Mouse (Mus musculus) small intestine, adult 2 months (tissue): ENCODE data around the gene Syp. TPM values are rescaled to one million over a fixed set of nuclear protein-coding genes. Genes with fewer than 3 reads are reported as not detected.
A peak's percentile ranks its signal among the peaks of the same experiment; 100 is the strongest.

Experiments used
- H3K27ac ChIP-seq: fragments of 200-500 bp; 2 replicates; pipeline ENCODE4 v1.5.1; 2012; ENCODE audit warnings: low read depth, low read length, control low read depth, inconsistent platforms; ENCODE audit not compliant: insufficient read depth
- H3K27me3 ChIP-seq: fragments of 200-500 bp; 2 replicates; pipeline ENCODE4 v1.6.1; 2012; ENCODE audit warnings: mild to moderate bottlenecking, moderate library complexity, low read length, inconsistent platforms; ENCODE audit not compliant: control insufficient read depth, insufficient read depth
- H3K36me3 ChIP-seq: fragments of 200-500 bp; 2 replicates; pipeline ENCODE4 v1.6.1; 2012; ENCODE audit warnings: mild to moderate bottlenecking, low read length, control low read depth, inconsistent platforms; ENCODE audit not compliant: control insufficient read depth, insufficient read depth
- H3K4me1 ChIP-seq: fragments of 200-500 bp; 2 replicates; pipeline ENCODE4 v1.6.1; 2012; ENCODE audit warnings: low read length, inconsistent platforms, mixed read lengths; ENCODE audit not compliant: control insufficient read depth, insufficient read depth, insufficient read length
- H3K4me3 ChIP-seq: fragments of 200-500 bp; 2 replicates; pipeline ENCODE4 v1.5.1; 2012; ENCODE audit warnings: low read depth, mild to moderate bottlenecking, control low read depth, inconsistent platforms, low read length, moderate library complexity
- CTCF ChIP-seq: fragments of 200-500 bp; IDR thresholded peaks from 2 replicates; pipeline ENCODE4 v1.5.1; 2012; ENCODE audit warnings: low read depth, mild to moderate bottlenecking, control low read depth, inconsistent platforms, low read length, moderate library complexity, mixed read lengths; ENCODE audit not compliant: insufficient replicate concordance, insufficient read length; ENCODE audit errors: extremely low read depth
- POLR2A ChIP-seq: fragments of 200-500 bp; IDR thresholded peaks from 2 replicates; pipeline ENCODE4 v1.6.1; 2012; ENCODE audit warnings: low read depth, mild to moderate bottlenecking, control low read depth, inconsistent platforms, low read length, moderate library complexity
- WGBS: fragments of 180-500 bp; shearing (Covaris S2); methylation state at CpG from one replicate; pipeline ENCODE4 v1.1.7; 2018; 5-methylcytosine and 5-hydroxymethylcytosine counted together
- polyA plus RNA-seq: library from polyadenylated mRNA; depleted of rRNA; stranded (reverse); fragments of >200 nt; gene quantifications from 2 replicates; pipeline ENCODE4 v1.2.3, GENCODE M21; 2012; rRNA removed

Syp gene
- polyA plus RNA-seq, 1 experiment: 3.2 TPM

- no peaks in the 10 kb centered on the region for H3K4me1 ChIP-seq
- no peak overlapping the region for H3K27ac ChIP-seq
- TF ChIP-seq POLR2A (no peak), CTCF (no peak)
- H3K36me3 ChIP-seq: no peaks in the 10 kb centered on the region
- 62% methylated on average over 3 of the region's 3 CpGs for WGBS
- no peaks in the 10 kb centered on the region for H3K27me3 ChIP-seq
- no peak overlapping the region for H3K4me3 ChIP-seq
These were observed 52.2 kb downstream of the Syp start for GRCm38 (mm10) chrX:7690486-7690885.

DNA sequence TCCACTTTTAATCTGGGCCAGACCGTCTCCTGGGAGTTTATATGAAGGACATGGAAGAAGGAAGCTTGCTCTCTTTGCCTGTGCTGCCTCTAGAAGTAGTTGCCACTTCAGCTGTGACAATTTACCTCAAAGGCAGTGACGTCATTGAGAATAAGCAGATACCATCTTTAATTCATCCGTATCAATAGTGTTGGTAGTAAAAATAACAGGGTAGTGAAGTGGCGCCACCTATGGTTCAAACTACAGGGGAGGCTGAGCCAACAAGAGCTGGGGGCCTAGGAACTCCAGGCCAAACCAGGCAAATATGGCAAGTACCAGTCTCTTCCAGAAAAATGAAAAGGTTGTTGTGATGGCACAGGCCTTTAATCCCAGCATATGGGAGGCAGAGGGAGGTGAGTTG lies 54.6 kb downstream of the Syp start:
- 33% methylated on average over 4 of the region's 4 CpGs for WGBS
- no peaks in the 10 kb centered on the region for H3K36me3 ChIP-seq
- TF ChIP-seq POLR2A (no peak), CTCF (no peak)
- H3K27ac ChIP-seq: no peak overlapping the region
- H3K4me3 ChIP-seq: no peak overlapping the region
- H3K27me3 ChIP-seq: no peaks in the 10 kb centered on the region
- no peaks in the 10 kb centered on the region for H3K4me1 ChIP-seq

DNA sequence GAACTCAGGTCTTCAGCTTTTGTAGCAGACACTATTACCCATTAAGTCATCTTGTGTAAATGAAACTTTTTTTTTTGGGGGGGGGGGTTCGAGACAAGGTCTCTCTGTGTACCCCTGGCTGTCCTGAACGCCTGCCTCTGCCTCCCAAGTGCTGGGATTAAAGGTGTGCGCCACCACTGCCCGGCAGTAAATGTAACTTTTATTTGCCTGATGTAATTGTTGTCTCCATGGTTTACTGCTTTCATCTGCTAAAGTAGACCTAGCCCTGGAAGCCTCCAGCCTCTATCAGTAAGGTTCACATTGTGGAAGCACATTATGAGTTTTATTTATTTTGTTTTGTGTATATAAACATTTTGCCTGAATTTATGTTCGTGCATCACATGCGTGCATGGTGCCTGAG lies 58.2 kb downstream of the Syp start:
- peaks cover 4% of the 10 kb centered on the region for H3K36me3 ChIP-seq
- peaks cover 2% of the 10 kb centered on the region; the same call in 1 of the 2 replicates for H3K4me1 ChIP-seq
- H3K27me3 ChIP-seq: no peaks in the 10 kb centered on the region
- no peak for TF ChIP-seq CTCF
- no peak for TF ChIP-seq POLR2A
- no peak overlapping the region for H3K4me3 ChIP-seq
- WGBS: 36% methylated on average over 6 of the region's 6 CpGs
- H3K27ac ChIP-seq: no peak overlapping the region

GRCm38 (mm10) chrX:7696954-7697381 lies 58.7 kb downstream of the Syp start, which contains the start of gene Gpkow:
TSS of gene Gpkow (plus strand) at chrX:7697131.
- Histone ChIP-seq H3K36me3 (peaks cover 5% of the 10 kb centered on the region), H3K4me1 (peaks cover 2% of the 10 kb centered on the region; the same call in 1 of the 2 replicates), H3K27me3 (no peaks in the 10 kb centered on the region), H3K4me3 (peak within 1 kb of the TSS; percentile 96), H3K27ac (peak within 1 kb of the TSS; percentile 62)
- WGBS: 11% methylated on average over 33 of the region's 33 CpGs
- peak; percentile 69 for TF ChIP-seq POLR2A
- TF ChIP-seq CTCF: no peak

Other genes with a start within 250 kb of the Syp start
- 0.62 and 1.2 TPM in 2 replicates for gene Foxp3, start 64.8 kb upstream of the Syp start, polyA plus RNA-seq
- 0.98 and 1.6 TPM in 2 replicates for gene Ppp1r3f, start 64.2 kb upstream of the Syp start, polyA plus RNA-seq
- 5.0 and 11.1 TPM in 2 replicates for gene Ccdc22, start 33.0 kb upstream of the Syp start, polyA plus RNA-seq
- 0.03 and 0.04 TPM in 2 replicates for gene Cacna1f, start 31.4 kb upstream of the Syp start, polyA plus RNA-seq
- 10.3 and 13.0 TPM in 2 replicates for gene Prickle3, start 18.8 kb downstream of the Syp start, polyA plus RNA-seq
- 99.6 and 138 TPM in 2 replicates for gene Plp2, start 32.9 kb downstream of the Syp start, polyA plus RNA-seq
- 0.90 and 1.5 TPM in 2 replicates for gene Magix, start 42.8 kb downstream of the Syp start, polyA plus RNA-seq
- gene Gpkow, start 58.7 kb downstream of the Syp start, polyA plus RNA-seq: 2.3 and 3.6 TPM in 2 replicates
- 14.9 and 33.6 TPM in 2 replicates for gene Wdr45, start 75.9 kb downstream of the Syp start, polyA plus RNA-seq
- gene Gm45208, start 83.8 kb downstream of the Syp start, polyA plus RNA-seq: 0.10 and 0.25 TPM in 2 replicates
- 36.5 and 46.2 TPM in 2 replicates for gene Praf2, start 90.0 kb downstream of the Syp start, polyA plus RNA-seq
- 16.3 and 65.1 TPM in 2 replicates for gene Ccdc120, start 112.4 kb downstream of the Syp start, polyA plus RNA-seq
- 19.5 and 23.0 TPM in 2 replicates for gene Tfe3, start 124.1 kb downstream of the Syp start, polyA plus RNA-seq
- 13.0 and 23.2 TPM in 2 replicates for gene Gripap1, start 151.3 kb downstream of the Syp start, polyA plus RNA-seq
- 0.72 and 1.3 TPM in 2 replicates for gene Kcnd1, start 183.8 kb downstream of the Syp start, polyA plus RNA-seq
- 22.0 and 45.8 TPM in 2 replicates for gene Otud5, start 202.9 kb downstream of the Syp start, polyA plus RNA-seq
- gene Pim2, start 239.8 kb downstream of the Syp start, polyA plus RNA-seq: 6.8 and 14.5 TPM in 2 replicates
- gene Slc35a2, start 245.6 kb downstream of the Syp start, polyA plus RNA-seq: 53.4 and 99.6 TPM in 2 replicates